Mouse (Mus musculus) midbrain, embryonic 14.5 days (tissue): ENCODE measurements around the gene Pate2. TPM values are rescaled to one million over a fixed set of nuclear protein-coding genes. Genes with fewer than 3 reads are reported as not detected.
A peak's percentile ranks its signal among the peaks of the same experiment; 100 is the strongest.

ENCODE experiments used
- ATAC-seq: fragments of 200-750 bp; cut with Nextera tagmentation; 2 replicates; pipeline ENCODE4 v1.8.0; 2017; ENCODE audit warnings: moderate number of reproducible peaks, moderate library complexity; ENCODE audit not compliant: low FRiP score, low TSS enrichment
- DNase-seq: peaks from one replicate; pipeline ENCODE4 v3.0.0-alpha.2; 2015
- H3K27ac ChIP-seq: fragments of 300-500 bp; sonication (generic); replicated peaks from 2 replicates; pipeline ENCODE4 v1.5.1; 2014; ENCODE audit warnings: mild to moderate bottlenecking, low read depth, low read length, moderate library complexity
- H3K27me3 ChIP-seq: fragments of 300-500 bp; sonication (generic); 2 replicates; pipeline ENCODE4 v1.6.1; 2014; ENCODE audit warnings: low read length, control low read depth, mixed read lengths; ENCODE audit not compliant: control insufficient read depth, insufficient read depth
- H3K36me3 ChIP-seq: fragments of 300-500 bp; sonication (generic); 2 replicates; pipeline ENCODE4 v1.6.1; 2014; ENCODE audit warnings: low read length, control low read depth; ENCODE audit not compliant: control insufficient read depth, insufficient read depth
- H3K4me1 ChIP-seq: fragments of 300-500 bp; sonication (generic); 2 replicates; pipeline ENCODE4 v1.6.1; 2014; ENCODE audit warnings: mild to moderate bottlenecking, antibody characterized with exemption, low read length, control low read depth; ENCODE audit not compliant: control insufficient read depth, insufficient read depth
- H3K4me2 ChIP-seq: fragments of 300-500 bp; sonication (generic); 2 replicates; pipeline ENCODE4 v1.6.1; 2014; ENCODE audit warnings: mild to moderate bottlenecking, low read length, moderate library complexity
- H3K4me3 ChIP-seq: fragments of 300-500 bp; sonication (generic); replicated peaks from 2 replicates; pipeline ENCODE4 v1.5.1; 2014; ENCODE audit warnings: low read depth, low read length
- H3K9ac ChIP-seq: fragments of 300-500 bp; sonication (generic); replicated peaks from 2 replicates; pipeline ENCODE4 v1.6.1; 2014; ENCODE audit warnings: mild to moderate bottlenecking, low read length, moderate library complexity
- H3K9me3 ChIP-seq: fragments of 300-500 bp; sonication (generic); 2 replicates; pipeline ENCODE4 v1.6.1; 2016; ENCODE audit warnings: low read length, control low read depth, mixed read lengths; ENCODE audit not compliant: control insufficient read depth
- WGBS: fragments of 180-500 bp; shearing (Covaris S2); extraction: QIAGEN DNeasy Blood & Tissue Kit; methylation state at CpG from one replicate; pipeline ENCODE4 v1.1.7; 2014; 5-methylcytosine and 5-hydroxymethylcytosine counted together
- polyA plus RNA-seq: library from polyadenylated mRNA; unstranded; fragments of >200 nt; fragmentation: Nextera tagmentation; extraction: Ambion mirVana; gene quantifications from 2 replicates; pipeline ENCODE4 v1.2.1, GENCODE M21; 2014

Pate2 gene
- polyA plus RNA-seq, 1 experiment from 2014 or later = 0.62 TPM

- no peaks in the 10 kb centered on the region for H3K36me3 ChIP-seq
- WGBS = 84% methylated on average over 9 of the region's 9 CpGs
- ATAC-seq (no peak), DNase-seq (no peak)
- H3K4me1 ChIP-seq = no peaks in the 10 kb centered on the region
- no peaks in the 10 kb centered on the region for H3K9me3 ChIP-seq
- H3K4me3 ChIP-seq = no peak overlapping the region
- H3K27me3 ChIP-seq = no peaks in the 10 kb centered on the region
- no peak overlapping the region for H3K27ac ChIP-seq
- H3K4me2 ChIP-seq = no peak overlapping the region
- no peak overlapping the region for H3K9ac ChIP-seq
These were observed 36.8 kb upstream of the Pate2 start for GRCm38 (mm10) chr9:35533266-35533665.

GRCm38 (mm10) chr9:35535110-35535509 is 35.0 kb upstream of the Pate2 start:
- H3K36me3 ChIP-seq = peaks cover 2% of the 10 kb centered on the region; the same call in 1 of the 2 replicates
- DNase-seq (peak; percentile 90), ATAC-seq (peak; percentile 85)
- WGBS = 9% methylated on average over 2 of the region's 2 CpGs
- H3K27ac ChIP-seq = no peak overlapping the region
- no peaks in the 10 kb centered on the region for H3K27me3 ChIP-seq
- H3K4me1 ChIP-seq = no peaks in the 10 kb centered on the region
- H3K4me3 ChIP-seq = no peak overlapping the region
- no peak overlapping the region for H3K9ac ChIP-seq
- no peaks in the 10 kb centered on the region for H3K9me3 ChIP-seq
- no peak overlapping the region for H3K4me2 ChIP-seq

GRCm38 (mm10) chr9:35535876-35536275 is 34.2 kb upstream of the Pate2 start:
- Histone ChIP-seq H3K9ac (no peak overlapping the region), H3K4me1 (no peaks in the 10 kb centered on the region), H3K4me2 (no peak overlapping the region), H3K27ac (no peak overlapping the region), H3K9me3 (no peaks in the 10 kb centered on the region), H3K4me3 (no peak overlapping the region), H3K36me3 (peaks cover 6% of the 10 kb centered on the region; the same call in 1 of the 2 replicates), H3K27me3 (no peaks in the 10 kb centered on the region)
- ATAC-seq (no peak), DNase-seq (no peak)
- 79% methylated on average over 4 of the region's 4 CpGs for WGBS

GRCm38 (mm10) chr9:35539001-35539750 is 30.9 kb upstream of the Pate2 start:
- H3K27ac ChIP-seq = no peak overlapping the region
- ATAC-seq = no peak
- H3K4me2 ChIP-seq = no peak overlapping the region
- no peak for DNase-seq
- WGBS = 70% methylated on average over 13 of the region's 13 CpGs
- H3K4me1 ChIP-seq = no peaks in the 10 kb centered on the region
- no peaks in the 10 kb centered on the region for H3K9me3 ChIP-seq
- H3K4me3 ChIP-seq = no peak overlapping the region
- peaks cover 19% of the 10 kb centered on the region for H3K36me3 ChIP-seq
- H3K27me3 ChIP-seq = no peaks in the 10 kb centered on the region
- no peak overlapping the region for H3K9ac ChIP-seq

GRCm38 (mm10) chr9:35541024-35541423 is 29.1 kb upstream of the Pate2 start:
- no peaks in the 10 kb centered on the region for H3K4me1 ChIP-seq
- no peak overlapping the region for H3K4me3 ChIP-seq
- no peak overlapping the region for H3K9ac ChIP-seq
- H3K27me3 ChIP-seq = no peaks in the 10 kb centered on the region
- H3K36me3 ChIP-seq = peaks cover 32% of the 10 kb centered on the region
- no peak for ATAC-seq
- no peak overlapping the region for H3K27ac ChIP-seq
- no peak overlapping the region for H3K4me2 ChIP-seq
- no peaks in the 10 kb centered on the region for H3K9me3 ChIP-seq
- DNase-seq = no peak
- WGBS = 87% methylated on average over 5 of the region's 5 CpGs

- no peaks in the 10 kb centered on the region for H3K9me3 ChIP-seq
- 8% methylated on average over 6 of the region's 6 CpGs for WGBS
- ATAC-seq = peak; percentile 68
- no peak overlapping the region for H3K9ac ChIP-seq
- H3K36me3 ChIP-seq = peaks cover 37% of the 10 kb centered on the region
- DNase-seq = peak; percentile 95
- no peak overlapping the region for H3K4me2 ChIP-seq
- H3K4me1 ChIP-seq = no peaks in the 10 kb centered on the region
- H3K4me3 ChIP-seq = no peak overlapping the region
- no peak overlapping the region for H3K27ac ChIP-seq
- H3K27me3 ChIP-seq = no peaks in the 10 kb centered on the region
These were observed 28.6 kb upstream of the Pate2 start for GRCm38 (mm10) chr9:35541488-35541887.

GRCm38 (mm10) chr9:35541941-35542340 is 28.1 kb upstream of the Pate2 start:
- Histone ChIP-seq H3K27me3 (no peaks in the 10 kb centered on the region), H3K4me3 (no peak overlapping the region), H3K9ac (no peak overlapping the region), H3K27ac (no peak overlapping the region), H3K4me2 (no peak overlapping the region), H3K4me1 (no peaks in the 10 kb centered on the region), H3K9me3 (no peaks in the 10 kb centered on the region), H3K36me3 (peaks cover 41% of the 10 kb centered on the region)
- DNase-seq (no peak), ATAC-seq (no peak)
- 76% methylated on average over 6 of the region's 6 CpGs for WGBS

- 66% methylated on average over 14 of the region's 14 CpGs for WGBS
- no peak for ATAC-seq
- H3K36me3 ChIP-seq = peaks cover 44% of the 10 kb centered on the region
These were observed 26.8 kb upstream of the Pate2 start for GRCm38 (mm10) chr9:35543099-35543860.

GRCm38 (mm10) chr9:35544666-35545065 is 25.4 kb upstream of the Pate2 start:
- peaks cover 46% of the 10 kb centered on the region for H3K36me3 ChIP-seq
- H3K4me2 ChIP-seq = no peak overlapping the region
- no peak overlapping the region for H3K9ac ChIP-seq
- no peak overlapping the region for H3K27ac ChIP-seq
- H3K4me1 ChIP-seq = no peaks in the 10 kb centered on the region
- WGBS = 85% methylated on average over 2 of the region's 2 CpGs
- H3K4me3 ChIP-seq = no peak overlapping the region
- H3K27me3 ChIP-seq = no peaks in the 10 kb centered on the region
- H3K9me3 ChIP-seq = no peaks in the 10 kb centered on the region
- DNase-seq (no peak), ATAC-seq (no peak)

More at GRCm38 (mm10) chr9:35543099-35543860, 26.8 kb upstream of the Pate2 start:
- Histone ChIP-seq H3K4me1 (no peaks in the 10 kb centered on the region), H3K4me3 (no peak overlapping the region), H3K9ac (no peak overlapping the region), H3K27me3 (no peaks in the 10 kb centered on the region), H3K9me3 (no peaks in the 10 kb centered on the region), H3K4me2 (no peak overlapping the region), H3K27ac (no peak overlapping the region)
- no peak for DNase-seq
